Mouse (Mus musculus) myocyte (in vitro differentiated cells): ENCODE data around the gene Zfyve1.

Experiments
- CEBPB ChIP-seq: IDR thresholded peaks from 2 replicates; pipeline ENCODE4 v1.6.1; 2011; ENCODE audit warnings: mild to moderate bottlenecking, moderate library complexity; ENCODE audit not compliant: poor library complexity, insufficient read depth, severe bottlenecking
- E2F4 ChIP-seq: IDR thresholded peaks from one replicate; pipeline ENCODE4 v1.6.1; 2011; ENCODE audit warnings: mild to moderate bottlenecking, control low read depth, moderate library complexity; ENCODE audit not compliant: insufficient read depth
- MAX ChIP-seq: IDR thresholded peaks from one replicate; pipeline ENCODE4 v1.6.1; 2011; ENCODE audit warnings: low read depth, mild to moderate bottlenecking, control low read depth
- MYOG ChIP-seq, 3 experiments: IDR thresholded peaks; one replicate each; pipeline ENCODE4 v1.6.1; 2011; ENCODE audit warnings: control low read depth in 2 of 3, low read depth in 2 of 3, mild to moderate bottlenecking in 2 of 3; ENCODE audit not compliant: insufficient read length in 2 of 3, control insufficient read depth in 1 of 3, insufficient read depth in 1 of 3
- POLR2A ChIP-seq: IDR thresholded peaks from one replicate; pipeline ENCODE4 v1.6.1; 2011; ENCODE audit warnings: low read depth, mild to moderate bottlenecking, control low read depth, moderate library complexity; ENCODE audit not compliant: insufficient read length
- POLR2AphosphoS2 ChIP-seq: IDR thresholded peaks from one replicate; pipeline ENCODE4 v1.6.1; 2011; ENCODE audit warnings: low read depth, control low read depth; ENCODE audit not compliant: insufficient read length
- REST ChIP-seq: IDR thresholded peaks from one replicate; pipeline ENCODE4 v1.6.1; 2011; ENCODE audit warnings: mild to moderate bottlenecking, control low read depth, moderate library complexity; ENCODE audit not compliant: insufficient read depth, insufficient read length
- TCF12 ChIP-seq: IDR thresholded peaks from one replicate; pipeline ENCODE4 v1.6.1; 2011; ENCODE audit warnings: mild to moderate bottlenecking, control low read depth; ENCODE audit not compliant: poor library complexity, insufficient read depth, severe bottlenecking
- TCF3 ChIP-seq: IDR thresholded peaks from one replicate; pipeline ENCODE4 v1.6.1; 2011; ENCODE audit warnings: low read depth, control low read depth; ENCODE audit not compliant: insufficient read length
- USF1 ChIP-seq: IDR thresholded peaks from one replicate; pipeline ENCODE4 v1.6.1; 2011; ENCODE audit warnings: low read depth, mild to moderate bottlenecking, control low read depth, moderate library complexity

- TF ChIP-seq POLR2A (no peak), TCF12 (no peak), USF1 (no peak), POLR2AphosphoS2 (no peak), E2F4 (no peak), MYOG (IDR thresholded peaks at IDR 0.05; ENCODE audit: control insufficient read depth in 1 of 3, insufficient read depth in 1 of 3, insufficient read length in 2 of 3, low read depth in 2 of 3) (no peak), MAX (no peak), TCF3 (no peak), REST (no peak), CEBPB (no peak)
These were observed 22.0 kb upstream of the Zfyve1 start for GRCm38 (mm10) chr12:83618981-83619380.
